Mouse (Mus musculus) G1E-ER4 (cell line): ENCODE data around the gene Phlda1. TPM values are rescaled to one million over a fixed set of nuclear protein-coding genes. Genes with fewer than 3 reads are reported as not detected.

Experiments used
- GATA1 ChIP-seq: IDR thresholded peaks from one replicate; pipeline ENCODE4 v1.8.0; 2012; ENCODE audit warnings: low read length, inconsistent platforms
- polyA plus RNA-seq: library from polyadenylated mRNA; stranded (reverse); fragments of >175 nt; gene quantifications from 2 replicates; pipeline ENCODE4 v1.2.3, GENCODE M21; 2012

The Phlda1 gene
- polyA plus RNA-seq, 1 experiment, result 88.8 TPM

DNA sequence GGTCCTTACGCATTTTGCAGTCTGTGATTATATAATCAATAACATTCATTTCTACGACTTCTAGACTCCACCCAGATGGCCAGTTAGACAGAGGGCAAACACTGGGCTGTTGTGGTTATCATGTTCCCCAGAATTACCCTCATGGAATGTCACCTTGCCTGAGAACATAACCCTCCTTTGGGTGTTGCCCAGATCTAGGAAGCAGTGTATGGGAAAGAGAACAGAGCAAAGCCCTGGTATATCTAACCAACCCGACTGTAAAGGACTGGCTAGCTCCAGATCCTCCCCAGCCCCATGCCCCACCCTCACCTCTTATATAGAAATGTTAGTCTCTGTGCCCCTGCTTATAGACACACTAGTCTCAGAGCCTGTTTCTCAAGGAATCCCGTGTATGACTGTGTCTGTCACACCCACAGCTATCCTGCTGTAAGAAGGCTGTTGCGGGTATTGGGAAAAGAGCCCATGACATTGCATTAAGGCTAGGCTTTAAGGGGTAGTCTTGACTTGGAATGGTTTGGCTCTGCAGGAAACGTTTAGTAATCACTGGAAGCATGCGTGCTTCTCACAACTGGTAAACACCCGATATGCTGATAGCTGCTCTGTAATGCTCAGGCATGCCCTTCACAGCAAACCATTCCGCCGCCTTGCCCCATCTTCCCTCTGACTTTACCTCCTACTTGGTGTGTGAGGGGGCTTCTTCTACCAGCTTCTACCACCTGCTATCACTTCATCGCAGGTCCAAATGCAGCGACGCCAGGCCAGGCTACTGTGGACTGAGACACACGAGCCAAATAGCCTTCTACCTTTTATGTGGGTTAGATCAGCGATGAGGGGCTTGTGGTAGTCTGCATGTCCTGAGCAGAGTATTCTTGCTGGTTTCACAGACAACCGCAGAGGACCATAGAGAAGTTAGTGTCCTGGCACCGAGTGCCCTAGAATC is 9.3 kb downstream of the Phlda1 start:
- TF ChIP-seq GATA1, result no peak

DNA sequence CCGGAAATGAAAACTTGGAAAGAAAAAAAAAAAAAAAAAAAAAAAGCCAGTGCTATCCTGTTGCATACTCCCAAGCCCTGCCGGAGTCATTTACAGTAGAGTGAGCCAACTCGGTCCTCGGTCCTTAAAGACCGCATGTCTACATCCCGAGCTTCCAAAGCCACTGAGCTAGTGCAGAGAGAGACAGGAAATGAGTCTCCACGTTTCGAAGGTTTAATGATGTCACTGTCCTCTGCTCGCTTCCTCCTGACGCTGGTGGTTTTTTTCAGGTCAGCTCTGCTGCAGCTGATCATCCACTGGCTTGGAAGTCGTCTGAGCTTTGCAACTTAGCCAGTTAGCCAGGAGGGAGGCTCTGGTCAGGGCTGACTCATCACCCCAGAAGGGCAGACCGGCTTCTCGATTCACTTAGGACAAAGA is 10.1 kb downstream of the Phlda1 start:
- TF ChIP-seq GATA1, result no peak

DNA sequence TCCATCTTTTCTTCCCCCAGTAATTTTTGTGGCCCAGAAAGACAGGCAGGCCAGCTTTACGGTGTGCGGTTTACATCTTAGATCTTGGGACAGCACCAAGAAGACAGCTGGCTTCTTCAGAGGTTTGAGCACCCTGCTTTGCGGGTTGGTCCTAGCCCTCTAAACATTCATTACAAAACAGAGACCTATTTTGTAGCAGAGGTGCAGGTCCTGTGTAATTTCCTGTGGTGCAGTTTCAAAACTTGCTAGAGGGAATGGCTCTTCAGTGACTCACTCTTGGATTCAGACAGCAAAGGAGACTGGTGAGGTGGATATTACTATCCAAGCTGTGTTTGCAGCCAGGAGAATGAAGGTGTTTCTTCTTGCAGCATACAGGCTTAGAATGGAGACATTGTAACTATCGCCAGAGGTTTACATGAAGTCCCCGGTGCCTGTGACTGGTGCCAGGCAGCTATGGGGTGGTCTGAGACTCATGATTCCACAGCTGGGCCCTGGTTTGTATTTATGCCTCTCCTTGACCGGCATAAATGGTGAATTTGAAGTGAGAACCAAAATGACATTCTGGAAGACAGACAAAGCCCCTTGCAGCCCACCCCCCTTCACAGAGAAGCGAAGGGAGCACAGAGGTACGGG is 10.8 kb downstream of the Phlda1 start:
- no peak for TF ChIP-seq GATA1

DNA sequence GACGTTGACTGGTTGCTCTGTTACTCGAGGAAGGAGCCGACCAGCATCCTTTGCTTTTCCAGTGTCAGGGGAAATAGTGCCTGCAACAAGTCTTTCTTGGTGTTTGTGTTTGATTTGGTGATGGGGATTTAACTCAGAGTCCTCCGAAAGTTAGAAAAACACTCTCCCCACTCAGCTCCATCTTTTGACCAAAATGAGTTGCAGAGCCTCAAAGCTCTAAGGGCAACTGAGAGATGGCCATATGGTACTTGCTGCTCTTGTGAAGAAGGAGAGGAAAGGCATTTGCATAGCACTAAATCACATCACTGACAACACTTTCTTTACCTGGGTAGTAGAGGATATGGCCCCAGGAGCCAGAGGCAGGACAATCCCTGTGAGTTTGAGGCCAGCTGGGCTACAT is 12.3 kb downstream of the Phlda1 start:
- TF ChIP-seq GATA1, result no peak

DNA sequence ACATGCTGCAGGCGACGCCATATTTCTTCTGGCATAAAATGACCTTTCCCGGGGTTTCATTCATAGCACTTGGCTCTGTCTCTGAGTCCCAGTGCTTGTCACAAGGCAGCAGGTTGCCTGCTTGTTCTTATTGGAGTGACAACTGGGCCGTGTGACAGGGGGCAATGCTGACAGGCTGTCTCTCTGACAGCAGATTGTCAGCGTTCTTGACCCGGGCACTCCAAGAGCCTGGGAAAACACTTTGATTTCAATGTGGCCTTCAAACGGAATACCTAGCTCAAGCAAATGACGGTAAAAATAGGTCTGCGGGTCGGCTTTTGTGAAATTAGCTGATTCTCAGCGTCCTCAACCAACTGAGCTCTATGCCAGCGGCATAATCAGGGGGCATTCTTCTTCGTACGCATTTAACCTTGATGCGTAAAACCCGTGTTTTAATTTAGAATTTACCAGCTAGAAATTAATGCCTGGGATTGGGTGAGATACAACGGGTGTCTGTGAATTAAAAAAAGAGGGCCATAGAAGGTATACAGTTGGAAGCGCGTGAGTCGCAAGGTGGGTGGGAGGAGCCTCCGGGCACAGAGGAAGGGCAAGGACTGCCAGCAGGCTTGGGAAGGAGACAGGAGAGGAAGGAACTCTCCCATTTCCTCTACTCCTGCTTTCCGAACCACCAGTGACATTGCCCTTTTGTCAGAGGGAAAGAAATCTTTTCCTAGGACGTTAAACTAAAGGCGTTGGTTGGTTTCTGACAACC is 13.7 kb downstream of the Phlda1 start:
- no peak for TF ChIP-seq GATA1

DNA sequence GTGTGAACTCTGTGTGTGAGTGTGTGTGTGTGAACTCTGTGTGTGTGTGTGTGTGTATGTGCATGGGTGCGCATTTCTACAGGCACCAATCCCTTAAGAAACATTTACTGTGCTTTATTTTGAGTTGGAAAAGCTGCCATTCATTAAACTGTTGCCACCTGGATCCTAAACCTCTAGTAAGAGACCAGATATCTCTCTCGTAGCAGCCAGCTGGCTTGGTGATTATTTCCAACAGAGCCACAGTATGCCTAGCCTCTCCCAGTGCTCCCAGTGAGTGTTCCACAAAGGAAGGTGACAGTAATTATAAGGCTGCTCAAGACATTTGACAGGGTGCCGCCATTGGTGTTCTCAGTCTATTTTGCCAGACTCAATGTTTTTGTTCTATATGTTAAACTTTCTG is 14.5 kb downstream of the Phlda1 start:
- TF ChIP-seq GATA1, result no peak

DNA sequence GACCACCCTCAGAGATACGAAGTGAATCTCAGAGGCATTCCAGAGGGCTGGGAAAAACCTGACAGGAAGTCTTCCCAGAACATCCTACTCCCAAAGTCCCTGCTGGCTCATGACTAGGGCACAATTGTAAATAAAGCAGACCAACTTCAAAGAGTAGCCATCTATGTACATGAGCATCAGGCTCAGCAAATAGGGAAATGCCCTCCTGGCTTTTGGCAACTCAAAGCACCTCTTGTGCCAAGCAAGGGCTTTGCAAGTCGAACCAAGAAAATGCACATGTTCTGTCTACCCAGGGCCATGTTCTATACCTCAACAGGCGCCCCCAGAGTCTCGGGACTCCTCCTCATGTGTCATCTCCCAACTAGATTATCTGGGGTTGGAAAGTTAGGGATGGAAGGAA is 15.6 kb downstream of the Phlda1 start:
- no peak for TF ChIP-seq GATA1

DNA sequence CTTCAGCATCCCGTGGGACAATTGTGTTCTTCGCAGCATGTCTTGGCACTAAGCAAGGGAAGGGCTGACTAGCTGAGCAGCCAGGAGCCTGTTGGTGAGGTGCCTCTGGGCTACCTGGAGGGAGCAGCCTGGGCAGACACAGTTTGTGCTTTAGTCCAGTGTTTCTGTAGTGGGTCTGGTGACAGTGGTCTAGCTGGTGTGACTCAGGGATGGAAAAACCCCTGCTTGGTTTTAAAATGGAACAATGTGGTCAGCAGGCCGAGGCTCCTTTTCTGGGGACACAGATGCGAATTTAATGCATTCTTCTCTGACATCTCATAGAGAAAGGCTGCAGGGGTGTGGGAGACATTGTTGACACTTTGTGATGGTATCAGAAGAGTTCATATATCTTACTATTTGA is 16.1 kb downstream of the Phlda1 start:
- no peak for TF ChIP-seq GATA1

DNA sequence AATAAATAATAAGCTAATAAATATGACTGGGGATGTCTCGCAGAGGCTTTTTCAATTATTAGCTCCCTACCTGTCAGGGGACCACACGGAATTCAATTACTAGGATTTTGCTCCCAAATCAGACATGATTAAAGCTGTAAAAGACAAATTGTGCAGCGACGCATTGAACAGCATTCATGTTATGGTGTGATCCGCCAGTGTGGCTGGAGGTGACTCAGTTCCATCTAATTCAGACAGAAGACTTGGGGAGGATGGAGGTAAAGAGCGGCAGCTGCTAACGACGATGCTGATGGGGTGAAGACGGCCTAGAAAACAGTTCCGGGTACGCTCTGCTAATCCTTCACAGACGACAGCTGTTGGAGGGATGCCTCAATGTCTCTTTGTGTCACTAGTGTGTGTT is 17.8 kb downstream of the Phlda1 start:
- TF ChIP-seq GATA1, result no peak

DNA sequence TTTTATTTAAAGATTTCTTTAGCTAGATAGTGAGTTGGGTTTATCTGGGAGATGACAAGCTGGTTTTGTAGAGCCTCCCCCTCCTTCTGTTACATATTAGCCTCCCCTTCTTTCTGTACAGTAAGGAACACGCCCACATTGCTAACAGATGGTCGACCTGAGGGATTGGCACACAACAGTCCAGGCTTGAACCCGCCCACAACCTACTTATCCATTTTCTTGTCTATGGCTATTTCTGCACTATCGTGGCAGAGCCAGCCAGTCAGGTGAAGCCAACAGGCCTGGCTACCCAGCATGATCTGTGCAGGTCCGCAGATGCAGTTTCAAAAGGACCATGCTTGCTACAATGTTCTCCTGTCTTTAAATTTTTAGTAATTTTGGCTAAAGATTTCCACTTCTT is 21.0 kb downstream of the Phlda1 start:
- TF ChIP-seq GATA1, result no peak

DNA sequence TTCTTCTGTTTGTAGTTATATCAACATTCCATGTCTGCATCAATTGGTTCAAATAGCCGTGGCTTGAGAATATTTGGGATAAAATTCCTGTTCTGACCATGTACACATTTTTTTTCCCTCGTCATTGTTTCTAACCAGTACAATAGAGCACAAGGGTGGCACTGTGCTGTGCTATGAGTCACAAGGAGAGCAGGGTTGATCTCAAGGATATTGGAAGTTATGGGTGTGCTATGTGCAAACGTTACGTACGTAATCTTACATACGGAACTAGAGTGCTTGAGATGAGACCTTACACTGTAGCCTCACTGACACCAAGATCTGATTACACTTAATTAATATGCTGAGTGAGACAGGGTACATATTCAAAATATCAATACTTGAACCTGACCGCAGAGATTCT is 21.5 kb downstream of the Phlda1 start:
- no peak for TF ChIP-seq GATA1

DNA sequence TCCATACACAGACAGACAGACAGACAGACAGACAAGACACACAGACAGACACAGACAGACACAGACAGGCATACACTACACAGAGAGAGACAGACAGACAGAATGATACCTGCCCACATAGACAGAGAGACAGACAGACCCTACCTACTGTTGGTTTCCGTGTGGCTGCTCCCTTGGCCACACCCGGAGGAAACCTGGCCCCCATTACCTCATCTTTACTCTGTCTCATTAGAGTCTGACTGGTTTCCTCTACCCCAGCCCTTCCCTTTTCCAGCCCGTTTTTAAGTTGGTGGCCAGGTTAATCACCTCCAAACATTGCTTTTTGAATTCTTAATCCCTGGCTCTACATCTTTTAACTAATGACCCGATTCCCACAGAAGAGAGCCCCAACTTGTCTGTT is 22.2 kb downstream of the Phlda1 start:
- no peak for TF ChIP-seq GATA1

DNA sequence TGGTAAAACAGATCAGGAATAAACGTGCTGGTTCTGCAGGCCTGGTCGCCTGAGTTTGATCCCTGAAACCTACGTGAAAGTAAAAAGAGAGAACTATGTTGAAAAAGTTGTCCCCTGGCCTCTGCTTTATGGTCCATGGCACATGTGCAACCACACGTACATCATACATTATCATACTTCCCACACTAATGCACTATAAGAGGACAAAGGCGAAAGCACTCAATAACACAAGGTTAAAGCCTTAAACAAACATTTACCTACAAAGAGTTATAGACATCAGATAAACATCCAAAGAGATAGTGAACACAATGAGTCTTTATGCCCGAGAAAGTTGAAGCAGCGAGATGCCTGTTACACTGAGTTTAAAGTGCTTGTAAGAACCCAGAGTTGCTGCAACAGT is 24.3 kb downstream of the Phlda1 start:
- no peak for TF ChIP-seq GATA1

DNA sequence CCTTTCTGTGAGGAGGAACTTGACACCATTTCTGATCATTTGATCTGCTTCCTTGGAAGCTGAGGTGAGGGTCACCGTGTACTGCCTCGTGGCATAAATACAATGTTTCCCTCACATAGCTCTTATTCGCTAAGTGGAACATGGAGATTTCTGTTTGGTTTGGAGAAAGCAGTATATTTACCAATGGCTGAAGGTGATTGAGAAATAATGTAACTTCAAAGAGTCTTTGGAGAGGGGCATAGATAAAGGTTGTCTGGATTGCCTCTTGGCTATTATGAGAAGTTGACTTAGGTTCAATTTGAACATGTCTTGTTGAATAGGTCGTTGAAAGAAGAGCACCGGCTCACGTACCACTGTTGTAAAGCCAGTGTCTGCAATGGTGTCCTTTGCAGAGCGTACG is 28.6 kb downstream of the Phlda1 start:
- TF ChIP-seq GATA1, result no peak

DNA sequence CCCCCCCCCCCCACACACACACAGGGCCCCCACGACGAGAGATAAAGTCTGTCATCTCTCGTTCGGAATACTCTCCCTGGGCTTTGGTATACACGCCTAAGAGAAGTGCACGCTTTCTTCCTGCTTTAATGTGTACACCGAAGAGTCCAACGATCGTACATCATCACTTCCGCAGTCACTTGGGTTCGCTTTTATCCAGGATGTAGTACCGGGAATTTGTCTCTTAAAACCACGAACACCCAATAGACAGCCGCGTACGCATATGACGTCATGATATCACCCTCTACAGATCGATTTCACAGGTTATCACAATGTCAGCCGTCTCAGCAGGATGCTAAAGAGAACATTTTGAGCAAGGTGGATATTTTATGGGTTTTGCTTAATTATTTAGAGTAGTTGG is 31.3 kb downstream of the Phlda1 start:
- no peak for TF ChIP-seq GATA1

DNA sequence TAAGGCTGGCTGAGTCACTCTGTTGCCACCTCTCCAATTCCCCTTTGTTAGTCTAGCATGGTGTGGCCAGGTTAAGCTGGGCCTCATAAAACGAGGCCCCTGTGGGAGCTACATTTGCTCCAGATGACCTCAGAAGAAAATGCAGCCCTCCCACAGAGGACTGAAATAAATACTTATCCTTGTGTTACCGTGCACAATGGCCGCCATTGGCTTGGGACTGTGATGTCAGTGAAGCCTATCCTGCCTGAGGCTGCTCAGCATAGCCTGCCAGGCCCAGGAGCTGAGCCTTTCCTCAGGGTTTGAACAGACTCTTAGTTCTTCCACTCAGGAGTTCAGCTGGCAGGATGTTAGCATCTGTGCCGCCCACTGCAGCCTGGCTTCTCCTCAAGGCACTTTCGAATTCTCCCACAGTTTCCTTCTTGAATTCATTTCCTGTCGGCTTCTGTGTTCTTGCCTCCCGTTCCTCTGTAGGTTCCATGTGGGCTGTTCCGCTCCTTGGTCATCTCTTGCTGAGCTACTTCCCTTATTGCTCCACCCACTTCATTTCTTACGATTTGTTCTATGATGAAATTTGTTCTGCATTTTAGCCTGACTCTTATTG is 33.7 kb downstream of the Phlda1 start:
- TF ChIP-seq GATA1, result no peak

DNA sequence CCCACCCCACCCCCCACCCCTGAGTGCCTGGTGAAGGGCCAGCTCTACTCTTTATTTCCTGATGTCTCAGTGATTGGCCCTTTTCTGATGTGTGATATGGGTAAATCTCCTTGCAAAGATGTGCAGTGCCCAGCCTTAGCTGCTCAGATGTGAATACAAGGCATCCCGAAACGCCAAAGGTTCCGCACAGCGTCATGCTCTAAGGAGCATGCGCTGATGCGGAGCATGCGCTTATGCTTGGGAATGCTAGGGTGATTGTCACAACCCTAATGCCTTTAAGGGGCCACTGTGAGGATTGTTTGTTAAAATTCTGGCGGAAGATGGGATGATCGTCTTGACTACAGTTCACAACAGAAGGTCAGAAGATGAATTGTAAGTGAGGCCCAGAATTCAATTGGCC is 34.6 kb downstream of the Phlda1 start:
- no peak for TF ChIP-seq GATA1
